Mouse (Mus musculus) limb, embryonic 14.5 days (tissue): Measurements from ENCODE around the gene Gm20388. TPM values are rescaled to one million over a fixed set of nuclear protein-coding genes. Genes with fewer than 3 reads are reported as not detected.

Experiments used
- ATAC-seq: fragments of 200-750 bp; cut with Nextera tagmentation; 2 replicates; pipeline ENCODE4 v1.8.0; 2017; ENCODE audit warnings: low read depth, moderate number of reproducible peaks, moderate TSS enrichment; ENCODE audit not compliant: low FRiP score
- DNase-seq: peaks from one replicate; pipeline ENCODE4 v3.0.0-alpha.2; 2015; ENCODE audit warnings: low spot score
- H3K27ac ChIP-seq: fragments of 300-500 bp; sonication (generic); replicated peaks from 2 replicates; pipeline ENCODE4 v1.5.1; 2014; ENCODE audit warnings: low read depth, mild to moderate bottlenecking, low read length, moderate library complexity, mixed read lengths
- H3K27me3 ChIP-seq: fragments of 300-500 bp; sonication (generic); 2 replicates; pipeline ENCODE4 v1.6.1; 2014; ENCODE audit warnings: low read length, mixed read lengths; ENCODE audit not compliant: control insufficient read depth, insufficient read depth
- H3K36me3 ChIP-seq: fragments of 300-500 bp; sonication (generic); 2 replicates; pipeline ENCODE4 v1.6.1; 2014; ENCODE audit warnings: mild to moderate bottlenecking, low read length, moderate library complexity, mixed read lengths; ENCODE audit not compliant: control insufficient read depth, insufficient read depth
- H3K4me1 ChIP-seq: fragments of 300-500 bp; sonication (generic); 2 replicates; pipeline ENCODE4 v1.6.1; 2014; ENCODE audit warnings: antibody characterized with exemption, low read length, mixed read lengths; ENCODE audit not compliant: control insufficient read depth, insufficient read depth
- H3K4me2 ChIP-seq: fragments of 300-500 bp; sonication (generic); replicated peaks from 2 replicates; pipeline ENCODE4 v1.6.1; 2014; ENCODE audit warnings: low read depth, mild to moderate bottlenecking, low read length, moderate library complexity; ENCODE audit not compliant: severe bottlenecking
- H3K4me3 ChIP-seq: fragments of 300-500 bp; sonication (generic); replicated peaks from 2 replicates; pipeline ENCODE4 v1.5.1; 2014; ENCODE audit warnings: low read length
- H3K9ac ChIP-seq: fragments of 300-500 bp; sonication (generic); 2 replicates; pipeline ENCODE4 v1.6.1; 2014; ENCODE audit warnings: mild to moderate bottlenecking, low read depth, low read length, moderate library complexity; ENCODE audit not compliant: severe bottlenecking
- H3K9me3 ChIP-seq: fragments of 300-500 bp; sonication (generic); 2 replicates; pipeline ENCODE4 v1.6.1; 2016; ENCODE audit warnings: low read length; ENCODE audit not compliant: control insufficient read depth
- POLR2A ChIP-seq: fragments of 200-500 bp; IDR thresholded peaks from 2 replicates; pipeline ENCODE4 v1.8.0; 2012; ENCODE audit warnings: inconsistent platforms, mild to moderate bottlenecking, moderate library complexity, borderline replicate concordance; ENCODE audit not compliant: insufficient read depth, insufficient read length; ENCODE audit errors: extremely low read depth
- WGBS: fragments of 180-500 bp; shearing (Covaris S2); extraction: QIAGEN DNeasy Blood & Tissue Kit; methylation state at CpG from one replicate; pipeline ENCODE4 v1.1.7; 2014; 5-methylcytosine and 5-hydroxymethylcytosine counted together
- polyA plus RNA-seq, 2 experiments: library from polyadenylated mRNA; depleted of rRNA in 1 of 2; stranded (reverse) in 1 of 2; unstranded in 1 of 2; fragments of >200 nt; fragmentation: Nextera tagmentation in 1 of 2; extraction: Ambion mirVana in 1 of 2; gene quantifications; 2 replicates each; pipeline versions ENCODE4 v1.2.1 to v1.2.3; 2012 to 2014

The Gm20388 gene
- polyA plus RNA-seq, 2 experiments = 1.9 to 49.9 TPM

GRCm38 (mm10) chr8:121950749-121951655, 2040.4 kb downstream of the Gm20388 start:
- Histone ChIP-seq H3K9ac (peak overlapping the region; percentile 99), H3K9me3 (no peaks in the 10 kb centered on the region), H3K27me3 (no peaks in the 10 kb centered on the region), H3K4me3 (peak overlapping the region; percentile 89), H3K36me3 (peaks cover 28% of the 10 kb centered on the region), H3K27ac (peak overlapping the region; percentile 94), H3K4me2 (peak overlapping the region; percentile 87), H3K4me1 (peaks cover 34% of the 10 kb centered on the region)
- ATAC-seq = no peak
- peak; percentile 41 for DNase-seq
- no peak for TF ChIP-seq POLR2A
- under 1% methylated on average over 52 of the region's 97 CpGs for WGBS

- peak overlapping the region; percentile 89 for H3K4me3 ChIP-seq
- 41% methylated on average over 7 of the region's 7 CpGs for WGBS
- DNase-seq (no peak), ATAC-seq (no peak)
- H3K4me2 ChIP-seq = peak overlapping the region; percentile 87
- peaks cover 29% of the 10 kb centered on the region for H3K36me3 ChIP-seq
- H3K4me1 ChIP-seq = peaks cover 34% of the 10 kb centered on the region
- no peaks in the 10 kb centered on the region for H3K9me3 ChIP-seq
- H3K27ac ChIP-seq = 0 out of 2 replicates have a peak overlapping the region, but pooled peaks have one; percentile 94
- H3K27me3 ChIP-seq = no peaks in the 10 kb centered on the region
- H3K9ac ChIP-seq = peak overlapping the region; percentile 99
- no peak for TF ChIP-seq POLR2A
These were observed 2041.0 kb downstream of the Gm20388 start for GRCm38 (mm10) chr8:121951656-121952009.

- Histone ChIP-seq H3K9me3 (no peaks in the 10 kb centered on the region), H3K36me3 (peaks cover 29% of the 10 kb centered on the region), H3K9ac (0 out of 2 replicates have a peak overlapping the region, but pooled peaks have one; percentile 29), H3K27ac (no peak overlapping the region), H3K4me2 (peak overlapping the region; percentile 87; the same call in 1 of the 2 replicates), H3K4me3 (peak overlapping the region; percentile 89), H3K27me3 (no peaks in the 10 kb centered on the region), H3K4me1 (peaks cover 31% of the 10 kb centered on the region)
- TF ChIP-seq POLR2A = no peak
- DNase-seq (no peak), ATAC-seq (no peak)
These were observed 2041.5 kb downstream of the Gm20388 start for GRCm38 (mm10) chr8:121952122-121952521.

GRCm38 (mm10) chr8:121952800-121953199, 2042.2 kb downstream of the Gm20388 start:
- Histone ChIP-seq H3K4me2 (no peak overlapping the region), H3K4me1 (peaks cover 27% of the 10 kb centered on the region), H3K27ac (no peak overlapping the region), H3K9me3 (no peaks in the 10 kb centered on the region), H3K36me3 (peaks cover 29% of the 10 kb centered on the region), H3K27me3 (no peaks in the 10 kb centered on the region), H3K4me3 (no peak overlapping the region), H3K9ac (no peak overlapping the region)
- WGBS = 94% methylated on average over 7 of the region's 7 CpGs
- no peak for TF ChIP-seq POLR2A
- DNase-seq = no peak
- no peak for ATAC-seq

- Histone ChIP-seq H3K4me1 (peaks cover 16% of the 10 kb centered on the region), H3K4me3 (no peak overlapping the region), H3K9me3 (no peaks in the 10 kb centered on the region), H3K27ac (no peak overlapping the region), H3K4me2 (no peak overlapping the region), H3K36me3 (peaks cover 29% of the 10 kb centered on the region), H3K9ac (no peak overlapping the region), H3K27me3 (no peaks in the 10 kb centered on the region)
- DNase-seq (no peak), ATAC-seq (no peak)
- 79% methylated on average over 3 of the region's 3 CpGs for WGBS
- no peak for TF ChIP-seq POLR2A
These were observed 2043.3 kb downstream of the Gm20388 start for GRCm38 (mm10) chr8:121953821-121954545.
